Mouse (Mus musculus): ENCODE measurements around the gene Nin.

DNA sequence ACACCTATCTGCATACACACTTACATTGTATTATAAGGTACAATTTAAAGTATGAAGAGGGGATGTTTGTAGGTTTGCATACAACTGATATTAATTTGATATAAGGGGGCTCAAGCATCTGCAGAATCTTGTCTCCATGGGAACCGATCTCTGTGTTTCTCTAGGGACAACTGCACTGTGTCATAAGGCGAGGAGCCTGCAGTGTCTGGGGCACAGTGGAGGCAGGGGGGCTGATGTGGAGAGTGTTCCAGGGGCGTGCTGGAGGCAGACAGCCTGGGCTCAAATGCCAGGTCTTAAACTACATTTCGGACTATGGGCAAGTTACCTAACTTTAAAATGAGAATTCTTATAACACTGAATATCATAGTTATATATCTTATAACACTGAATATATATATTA lies 23.6 kb upstream of the Nin start:
- TF ChIP-seq USF1 (IDR thresholded peaks at IDR 0.05; ENCODE audit: low read depth) (no peak), E2F4 (IDR thresholded peaks at IDR 0.05; ENCODE audit: insufficient read depth) (no peak), POLR2A (IDR thresholded peaks at IDR 0.05; ENCODE audit: insufficient read length, low read depth) (no peak), CEBPB (IDR thresholded peaks at IDR 0.05; ENCODE audit: insufficient read depth, poor library complexity, severe bottlenecking) (no peak), POLR2AphosphoS2 (IDR thresholded peaks at IDR 0.05; ENCODE audit: insufficient read length, low read depth) (no peak), MAX (IDR thresholded peaks at IDR 0.05; ENCODE audit: low read depth) (no peak), MYOD1 (IDR thresholded peaks at IDR 0.05; ENCODE audit: control insufficient read depth in 1 of 3, insufficient read length in 2 of 3, low read depth in 2 of 3) (no peak), TCF12 (IDR thresholded peaks at IDR 0.05; ENCODE audit: insufficient read depth, poor library complexity, severe bottlenecking) (no peak), TCF3 (IDR thresholded peaks at IDR 0.05; ENCODE audit: insufficient read length, low read depth) (no peak)
